Comparison of ENCODE assay signal across 27 mouse cellular contexts in the genomic region with DNA sequence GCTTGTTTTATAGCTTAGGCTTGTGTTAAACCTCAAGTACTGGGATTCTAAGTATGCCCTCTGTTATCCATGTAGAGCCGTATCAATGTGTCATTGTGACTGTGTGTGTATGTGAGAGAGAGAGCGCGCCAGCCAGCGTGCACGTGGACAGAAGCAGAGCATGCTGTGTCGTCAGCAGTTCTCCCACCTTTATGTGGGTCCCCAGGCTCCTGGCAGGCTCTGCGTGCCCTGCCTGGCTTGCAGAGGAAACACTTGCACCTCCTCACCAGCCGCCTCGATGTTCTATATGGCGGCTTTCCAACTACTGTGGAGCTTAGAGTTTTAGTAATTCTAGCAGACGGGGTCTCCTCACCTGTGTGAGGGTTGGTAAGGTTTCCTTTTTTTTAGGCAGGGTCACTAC. TPM values are rescaled to one million over a fixed set of nuclear protein-coding genes. Genes with fewer than 3 reads are reported as not detected.
DNase-seq lines count a peak whose midpoint lies in the region; ATAC-seq lines count a peak whose summit lies in the region.
"Had no signal": no experiment of that assay in that cellular context is flagged by ENCODE, and none has a peak within 500 bp of the region (broad histone marks: within the 10 kb centered on the region; RNA-seq: fewer than 3 reads in every experiment).

No protein-coding gene starts in this region.

- H3K36me3 ChIP-seq in liver, embryonic 11.5 days (ENCODE audit: control insufficient read depth, insufficient read depth, low read length), result peaks cover 19% of the 10 kb centered on the region
- peaks cover 27% of the 10 kb centered on the region for H3K36me3 ChIP-seq in liver, embryonic 12.5 days

- 0 out of 2 replicates have a peak, but pooled peaks have one; percentile 18 for ATAC-seq in liver, embryonic 11.5 days (replicated peaks; ENCODE audit: low FRiP score)
- no peak for ATAC-seq in liver, embryonic 12.5 days
- ATAC-seq: activated CD4-positive, CD25-positive, alpha-beta regulatory T cell, adult 4 months; CD4-positive, CD25-positive, alpha-beta regulatory T cell, adult 4 months; forebrain, embryonic 15.5 days; hindbrain, postnatal 0 days; inflammation-experienced regulatory T-cells, adult 6 months had no signal

- 73% methylated on average over 11 of the region's 11 CpGs for WGBS in liver, embryonic 11.5 days
- WGBS in liver, embryonic 12.5 days (ENCODE audit: insufficient replicate concordance), result 67% methylated on average over 11 of the region's 11 CpGs

- H3K9ac ChIP-seq in liver, embryonic 11.5 days (ENCODE audit: low read depth, low read length), result no peak overlapping the region
- no peak overlapping the region for H3K9ac ChIP-seq in liver, embryonic 12.5 days
- H3K9ac ChIP-seq: embryonic facial prominence, embryonic 12.5 days; forebrain, embryonic 12.5 days; forebrain, embryonic 15.5 days; heart, embryonic 12.5 days; heart, embryonic 15.5 days; hindbrain, embryonic 14.5 days had no signal

- H3K4me3 ChIP-seq in liver, embryonic 11.5 days (ENCODE audit: low read depth, low read length), result no peak overlapping the region
- no peak overlapping the region for H3K4me3 ChIP-seq in liver, embryonic 12.5 days
- H3K4me3 ChIP-seq: embryonic facial prominence, embryonic 12.5 days; erythroblast, embryonic 14.5 days; forebrain, embryonic 12.5 days; forebrain, embryonic 15.5 days; gastrocnemius, adult 2 months; heart, embryonic 12.5 days; heart, embryonic 15.5 days had no signal

- H3K27ac ChIP-seq in liver, embryonic 11.5 days (ENCODE audit: low read depth, low read length), result no peak overlapping the region
- H3K27ac ChIP-seq in liver, embryonic 12.5 days, result no peak overlapping the region
- H3K27ac ChIP-seq: embryonic facial prominence, embryonic 12.5 days; forebrain, embryonic 12.5 days; forebrain, embryonic 15.5 days; gastrocnemius, adult 2 months; heart, embryonic 15.5 days; hindbrain, embryonic 14.5 days; hindbrain, postnatal 0 days had no signal

- no peaks in the 10 kb centered on the region for H3K4me1 ChIP-seq in liver, embryonic 11.5 days (replicated peaks; ENCODE audit: control insufficient read depth, insufficient read depth, low read length)
- H3K4me1 ChIP-seq in liver, embryonic 12.5 days, result no peaks in the 10 kb centered on the region
- H3K4me1 ChIP-seq: embryonic facial prominence, embryonic 12.5 days; forebrain, embryonic 12.5 days; forebrain, embryonic 15.5 days; heart, embryonic 12.5 days; heart, embryonic 15.5 days had no signal

- H3K4me2 ChIP-seq in liver, embryonic 11.5 days, result no peak overlapping the region
- H3K4me2 ChIP-seq in liver, embryonic 12.5 days, result no peak overlapping the region
- H3K4me2 ChIP-seq: embryonic facial prominence, embryonic 12.5 days; forebrain, embryonic 12.5 days; forebrain, embryonic 15.5 days; heart, embryonic 12.5 days; heart, embryonic 15.5 days; hindbrain, embryonic 14.5 days had no signal

- intact Hi-C loops in heart, postnatal 36 days (cut with DNase I), result no loop called here

- no peaks in the 10 kb centered on the region for H3K27me3 ChIP-seq in liver, embryonic 11.5 days (replicated peaks; ENCODE audit: control insufficient read depth, insufficient read depth, low read length)
- 0 out of 2 replicates have a peak, but pooled peaks cover 4% of the 10 kb centered on the region for H3K27me3 ChIP-seq in liver, embryonic 12.5 days (replicated peaks)
- H3K27me3 ChIP-seq: embryonic facial prominence, embryonic 12.5 days; forebrain, embryonic 12.5 days; forebrain, embryonic 15.5 days; heart, embryonic 12.5 days; heart, embryonic 15.5 days had no signal

- no peaks in the 10 kb centered on the region for H3K9me3 ChIP-seq in liver, embryonic 11.5 days (ENCODE audit: control insufficient read depth, low read length)
- H3K9me3 ChIP-seq in liver, embryonic 12.5 days (replicated peaks), result no peaks in the 10 kb centered on the region
- H3K9me3 ChIP-seq: embryonic facial prominence, embryonic 12.5 days; forebrain, embryonic 12.5 days; forebrain, embryonic 15.5 days; heart, embryonic 12.5 days; heart, embryonic 15.5 days had no signal

- DNase-seq in heart, adult 11 months, result peak; percentile 70
- no peak for DNase-seq in heart, postnatal 36 days
- no peak for DNase-seq in liver, embryonic 11.5 days (ENCODE audit: low spot score)
- peak; percentile 54 for DNase-seq in brain, adult 2 months (ENCODE audit: low read depth, low spot score)
- no peak for DNase-seq in thymus, postnatal 36 days
- DNase-seq: adrenal gland, adult 8-10 months; adrenal gland, postnatal 25 days; cerebellum, adult 18-20 months; cerebellum, adult 9-10 months; cerebellum, postnatal 14 days; gastrocnemius, adult 2 months; gastrocnemius, postnatal 14 days; heart, adult 18-20 months; heart, postnatal 10 days; heart, postnatal 4 days had no signal

RNA-seq across cellular contexts. Expression of a gene that starts 21.7 kb away (rescaled TPM):
- total RNA-seq in heart, postnatal 36 days (2021), result 100 to 1,000 TPM; 105 to 107 TPM
- polyA plus RNA-seq in liver, embryonic 11.5 days (2014; fragmentation: Nextera tagmentation; extraction: Ambion mirVana), result 137 and 149 TPM in 2 replicates
- 99.0 and 101 TPM in 2 replicates for polyA plus RNA-seq in liver, embryonic 12.5 days (2016; fragmentation: Nextera tagmentation; extraction: Ambion mirVana)

RNA-seq across cellular contexts. Expression of a gene that starts 34.8 kb away (rescaled TPM):
- 10 to 100 TPM; 12.4 to 13.7 TPM for total RNA-seq in heart, postnatal 36 days (2021)
- polyA plus RNA-seq in liver, embryonic 11.5 days (2014; fragmentation: Nextera tagmentation; extraction: Ambion mirVana), result 38.6 and 41.1 TPM in 2 replicates
- polyA plus RNA-seq in liver, embryonic 12.5 days (2016; fragmentation: Nextera tagmentation; extraction: Ambion mirVana), result 35.5 and 35.9 TPM in 2 replicates

RNA-seq across cellular contexts. Expression of a gene that starts 38.8 kb away (rescaled TPM):
- total RNA-seq in heart, postnatal 36 days (2021), result 1 to 10 TPM; 9.5 TPM
- 54.3 and 56.3 TPM in 2 replicates for polyA plus RNA-seq in liver, embryonic 11.5 days (2014; fragmentation: Nextera tagmentation; extraction: Ambion mirVana)
- 35.6 and 37.6 TPM in 2 replicates for polyA plus RNA-seq in liver, embryonic 12.5 days (2016; fragmentation: Nextera tagmentation; extraction: Ambion mirVana)

Comparison
In these comparisons a context has a peak if more than half of its experiments do, and no peak if none do; other contexts are left out.
1. DNase-seq: peak in heart, adult 11 months (single experiment) and brain, adult 2 months (single experiment); none in heart, postnatal 36 days (0 of 2), liver, embryonic 11.5 days (single experiment) and thymus, postnatal 36 days (0 of 2).